Mouse (Mus musculus) limb, embryonic 10.5 days (tissue): ENCODE measurements around the gene Gm6367. TPM values are rescaled to one million over a fixed set of nuclear protein-coding genes. Genes with fewer than 3 reads are reported as not detected.
"Not testable (repeated sequence)": the region's sequence is repeated elsewhere in the genome, so short reads cannot be mapped to it uniquely, and the experiment has no call there.

Experiments used
- DNase-seq: peaks from one replicate; pipeline ENCODE4 v3.0.0-alpha.2; 2017; ENCODE audit warnings: low spot score
- H3K27ac ChIP-seq: fragments of 300-500 bp; sonication (generic); 2 replicates; pipeline ENCODE4 v1.5.1; 2016; ENCODE audit warnings: mild to moderate bottlenecking
- H3K27me3 ChIP-seq: fragments of 300-500 bp; sonication (generic); 2 replicates; pipeline ENCODE4 v1.6.1; 2016; ENCODE audit warnings: low read depth, mild to moderate bottlenecking; ENCODE audit not compliant: poor library complexity, severe bottlenecking
- H3K36me3 ChIP-seq: fragments of 300-500 bp; sonication (generic); 2 replicates; pipeline ENCODE4 v1.6.1; 2016; ENCODE audit warnings: mild to moderate bottlenecking, moderate library complexity
- H3K4me1 ChIP-seq: fragments of 300-500 bp; sonication (generic); 2 replicates; pipeline ENCODE4 v1.6.1; 2016
- H3K4me3 ChIP-seq: fragments of 300-500 bp; sonication (generic); 2 replicates; pipeline ENCODE4 v1.5.1; 2016; ENCODE audit warnings: mild to moderate bottlenecking, moderate library complexity
- H3K9me3 ChIP-seq: fragments of 300-500 bp; sonication (generic); replicated peaks from 2 replicates; pipeline ENCODE4 v1.6.1; 2016; ENCODE audit warnings: mild to moderate bottlenecking
- WGBS: fragments of 180-500 bp; shearing (Covaris S2); methylation state at CpG from one replicate; pipeline ENCODE4 v1.1.7; 2016; 5-methylcytosine and 5-hydroxymethylcytosine counted together
- polyA plus RNA-seq: library from polyadenylated mRNA; unstranded; fragments of >200 nt; fragmentation: Nextera tagmentation; extraction: Ambion mirVana; gene quantifications from 2 replicates; pipeline ENCODE4 v1.2.1, GENCODE M21; 2016

Gm6367 gene
- polyA plus RNA-seq, result not detected in 2 replicates

GRCm38 (mm10) chr5:94988326-94988725 lies at the start of gene Gm6367:
Gm6367 (plus strand) TSS chr5:94988626.
- H3K9me3 ChIP-seq, H3K4me1 ChIP-seq, H3K27ac ChIP-seq, DNase-seq, H3K27me3 ChIP-seq, H3K36me3 ChIP-seq, H3K4me3 ChIP-seq: not testable (repeated sequence)
- no CpG with 5 or more reads among the region's 2 CpGs for WGBS

Other genes with a start within 250 kb of the Gm6367 start
- not detected in 2 replicates for gene Gm3183, start 123.2 kb upstream of the Gm6367 start, polyA plus RNA-seq
- gene Gm7942, start 118.3 kb downstream of the Gm6367 start, polyA plus RNA-seq, result not detected in 2 replicates
- gene Gm16513, start 194.0 kb downstream of the Gm6367 start, polyA plus RNA-seq, result not detected in 2 replicates